Mouse (Mus musculus) gastrocnemius, postnatal 10 days (tissue): Measurements from ENCODE around the gene Ggct. TPM values are rescaled to one million over a fixed set of nuclear protein-coding genes. Genes with fewer than 3 reads are reported as not detected.

Experiments
- DNase-seq: peaks from one replicate; pipeline ENCODE4 v3.0.0; 2021; ENCODE audit warnings: mixed read lengths
- total RNA-seq, 2 experiments: library from RNA; stranded (reverse); gene quantifications; 2 replicates each; pipeline ENCODE4 v1.2.3; 2021

The Ggct gene
- total RNA-seq, 2 experiments from 2014 or later, result 6.3 TPM

DNA sequence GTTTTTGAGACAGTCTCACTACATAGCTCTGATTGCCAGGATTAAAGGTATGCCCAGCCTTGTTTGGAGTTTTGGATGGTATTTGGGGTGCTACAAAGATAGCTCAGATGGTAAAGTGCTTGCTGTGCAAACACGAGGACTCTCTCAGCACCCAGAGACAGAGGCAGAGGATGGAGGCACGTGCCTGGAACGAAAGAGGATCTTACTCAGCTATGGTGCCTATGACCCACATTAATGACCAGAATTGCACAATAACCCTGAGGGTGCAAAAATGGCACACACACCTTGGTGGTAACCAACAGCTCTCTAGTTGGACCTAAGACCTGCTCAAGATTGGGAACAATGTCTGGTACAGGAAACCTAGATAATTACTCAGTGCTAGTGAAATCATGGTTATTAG lies 40.2 kb downstream of the Ggct start:
- DNase-seq, result no peak

- no peak for DNase-seq
Measured at GRCm38 (mm10) chr6:54948682-54949081, 44.1 kb downstream of the Ggct start.

DNA sequence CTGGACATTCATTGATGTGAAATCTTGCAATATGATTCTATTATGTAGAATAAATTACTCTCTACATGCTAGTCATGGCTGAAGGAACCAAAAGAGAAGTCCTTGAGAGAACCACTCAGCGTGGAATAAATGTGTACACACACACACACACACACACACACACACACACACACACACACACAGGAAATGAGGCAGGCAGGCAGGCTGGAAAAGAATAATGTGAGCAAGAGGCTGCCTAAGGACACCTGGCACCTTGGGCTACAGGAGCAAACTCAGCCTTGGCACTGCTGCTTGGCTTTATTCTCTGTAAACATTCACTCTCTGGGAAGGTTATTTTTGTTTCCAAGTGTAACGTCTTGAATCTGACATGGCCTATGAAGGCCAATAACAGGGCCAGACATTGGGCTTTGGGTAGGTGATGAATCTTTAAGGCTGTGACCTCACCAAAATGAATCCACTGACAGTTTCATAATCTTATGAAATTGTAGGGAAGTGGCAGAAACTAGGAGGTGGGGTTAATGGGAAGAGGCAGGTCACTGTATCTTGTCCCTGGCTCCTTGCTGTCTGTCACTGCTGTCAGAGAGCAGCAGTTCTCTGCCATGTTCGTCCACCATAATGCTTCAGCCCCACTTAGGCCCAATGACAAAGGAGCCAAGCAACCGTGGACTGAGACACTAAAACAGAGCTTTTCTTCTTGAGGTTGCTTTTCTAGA lies 46.4 kb downstream of the Ggct start:
- DNase-seq, result no peak

GRCm38 (mm10) chr6:54944551-54944950 lies 48.2 kb downstream of the Ggct start:
- DNase-seq, result no peak

DNA sequence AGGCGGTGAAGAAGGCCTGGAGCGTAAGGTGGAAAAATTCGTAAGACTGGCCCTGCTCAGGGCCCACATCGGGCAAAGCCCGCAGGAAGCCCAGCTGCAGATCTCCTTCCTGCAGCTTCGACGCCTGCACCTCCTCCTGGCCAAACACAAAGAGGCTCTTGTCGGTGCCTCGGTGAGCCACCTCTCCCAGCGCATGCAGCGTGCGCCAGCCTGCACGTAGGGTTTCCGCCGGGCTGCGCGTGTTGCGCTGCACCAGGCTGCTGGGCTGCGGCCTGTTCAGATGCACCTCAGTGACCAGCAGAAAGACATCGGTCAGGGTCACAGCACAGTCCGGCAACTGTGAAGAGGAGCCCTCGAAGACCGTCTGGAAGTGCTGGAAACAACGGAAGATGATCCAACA lies 49.0 kb downstream of the Ggct start:
- DNase-seq, result no peak

DNA sequence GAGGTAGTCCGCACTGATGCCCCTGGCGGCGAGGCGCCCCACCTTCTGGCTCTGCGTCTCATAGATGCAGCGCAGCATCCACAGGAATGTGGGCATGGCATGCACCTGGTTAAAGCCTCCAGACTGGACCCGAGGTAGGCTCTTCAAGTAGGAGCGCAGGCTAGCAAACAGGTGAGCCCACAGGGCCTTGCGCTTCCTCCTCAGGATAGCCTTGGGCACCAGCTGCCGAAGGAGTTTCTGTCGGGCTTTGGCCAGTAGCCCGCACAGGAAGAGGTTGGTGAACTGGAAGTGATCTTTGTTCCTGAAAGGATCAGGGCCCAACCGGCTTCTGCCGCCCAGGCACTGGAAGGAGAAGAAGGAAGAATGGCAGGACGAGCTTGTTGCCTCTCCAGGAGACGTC lies 49.5 kb downstream of the Ggct start:
- no peak for DNase-seq

DNA sequence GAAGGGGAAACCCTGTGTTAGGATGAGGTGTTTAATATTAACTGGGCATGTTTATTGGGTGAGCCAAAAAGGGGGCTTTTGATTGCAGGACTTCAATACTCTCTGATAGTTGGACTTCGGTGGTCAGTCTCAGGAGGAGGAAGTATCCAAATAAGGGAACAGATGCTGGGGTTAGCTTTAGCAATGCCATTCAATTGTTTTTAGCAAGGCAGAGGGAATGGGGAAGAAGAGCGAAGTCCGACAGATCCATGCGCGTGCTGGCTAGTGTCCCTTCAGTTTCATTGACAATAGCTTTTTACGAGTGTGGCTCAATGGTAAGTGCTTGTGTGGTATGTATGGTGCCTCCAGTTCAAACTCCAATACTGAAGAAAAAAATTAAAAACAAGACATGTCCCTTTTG lies 51.6 kb downstream of the Ggct start:
- DNase-seq, result no peak

DNA sequence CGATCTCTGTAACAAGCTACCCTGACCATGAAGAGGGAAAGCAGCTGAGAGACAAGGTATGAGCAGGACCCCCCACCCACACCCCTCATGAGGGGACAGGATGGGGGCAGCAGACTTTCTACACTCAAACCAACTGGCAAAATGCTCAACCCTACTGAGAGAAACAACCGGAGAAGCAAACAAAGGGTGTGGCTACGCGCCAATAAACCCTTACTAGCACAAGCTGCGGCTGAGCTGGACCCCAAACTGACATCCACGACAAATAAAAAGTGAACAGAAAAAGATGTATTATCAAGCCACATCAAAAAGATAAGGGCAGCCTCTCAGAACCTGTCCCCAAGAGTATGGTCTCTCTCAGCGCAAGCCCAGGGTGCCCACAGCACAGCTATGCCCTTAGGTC lies 52.6 kb downstream of the Ggct start:
- no peak for DNase-seq

- no peak for DNase-seq
Measured at GRCm38 (mm10) chr6:54939631-54940030, 53.1 kb downstream of the Ggct start.

DNA sequence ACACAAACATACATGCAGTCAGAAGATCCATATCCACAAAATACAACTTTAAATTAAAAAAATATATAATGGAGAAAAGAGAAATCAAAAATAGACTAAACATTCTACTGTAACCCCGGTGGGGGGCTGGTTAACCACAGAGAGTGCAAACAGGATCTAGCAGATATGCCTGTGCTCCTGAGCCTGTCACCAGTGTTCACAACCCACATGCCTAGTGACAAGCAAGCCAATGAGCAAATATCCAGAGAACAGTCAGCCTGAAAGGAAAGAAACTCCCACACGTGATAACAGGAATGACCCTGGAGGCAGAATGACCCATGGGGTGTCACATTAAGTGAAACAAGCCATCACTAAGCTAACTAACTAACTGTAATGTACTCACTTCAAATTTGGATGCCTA lies 56.3 kb downstream of the Ggct start:
- DNase-seq, result no peak

DNA sequence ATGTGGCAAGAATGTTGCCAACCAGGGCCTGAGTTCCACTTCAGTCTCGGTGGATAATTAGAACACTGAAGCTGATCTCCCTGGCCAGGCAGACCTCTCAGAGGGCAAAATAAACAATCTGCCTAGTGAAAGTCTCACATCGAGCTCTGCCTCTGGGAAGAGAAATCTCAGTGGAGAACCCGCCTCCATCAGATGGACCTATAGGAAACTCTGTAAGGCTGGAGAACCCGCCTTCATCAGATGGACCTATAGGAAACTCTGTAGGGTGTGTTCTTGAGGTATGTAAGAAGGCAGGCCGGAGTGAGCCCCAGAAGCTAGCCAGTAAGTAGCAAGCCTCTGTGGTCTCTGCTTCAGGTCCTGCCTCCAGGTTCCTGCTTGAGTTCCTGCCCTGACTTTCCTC lies 57.8 kb downstream of the Ggct start:
- DNase-seq, result no peak

- no peak for DNase-seq
Measured at GRCm38 (mm10) chr6:54934313-54934712, 58.4 kb downstream of the Ggct start.

GRCm38 (mm10) chr6:54933866-54934265 lies 58.9 kb downstream of the Ggct start:
- DNase-seq, result no peak

DNA sequence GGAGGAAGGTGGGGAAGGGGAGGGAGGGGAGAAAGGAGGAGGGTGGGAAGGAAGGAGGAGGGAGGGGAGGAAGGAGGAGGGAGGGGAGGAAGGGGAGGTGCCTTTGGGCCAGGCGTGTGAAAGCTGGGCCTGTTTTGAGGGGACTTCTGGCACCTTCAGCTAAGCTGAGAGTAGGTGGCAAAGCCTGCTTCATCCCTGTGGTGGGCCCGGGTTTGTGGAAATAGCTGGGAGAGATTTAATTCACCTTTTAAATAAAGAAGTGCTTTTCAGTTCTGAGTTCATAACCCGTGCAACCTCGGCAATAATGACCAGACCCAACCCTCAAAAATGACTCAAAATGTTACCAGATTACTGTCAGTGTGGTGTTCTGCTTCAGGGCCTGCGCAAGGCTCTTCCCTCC lies 59.5 kb downstream of the Ggct start:
- DNase-seq, result no peak

Other genes starting within 250 kb of the Ggct start
- gene Znrf2, start 176.0 kb downstream of the Ggct start, total RNA-seq, result 10 to 100 TPM; 10.2 to 10.4 TPM
- 1 to 10 TPM; 7.0 to 7.6 TPM for gene Nod1, start 20.3 kb downstream of the Ggct start, total RNA-seq
- gene Gars, start 45.1 kb upstream of the Ggct start, total RNA-seq, result 10 to 100 TPM; 66.8 to 72.7 TPM
- 1 to 10 TPM; 3.4 to 4.8 TPM for gene Crhr2, start 140.1 kb upstream of the Ggct start, total RNA-seq
- under 1 TPM; 0.25 to 0.89 TPM for gene Inmt, start 182.1 kb upstream of the Ggct start, total RNA-seq
- gene Mindy4, start 210.4 kb upstream of the Ggct start, total RNA-seq, result 1 to 10 TPM; 3.3 to 4.1 TPM